Mouse (Mus musculus): Measurements from ENCODE around the gene Sh3pxd2a. TPM values are rescaled to one million over a fixed set of nuclear protein-coding genes. Genes with fewer than 3 reads are reported as not detected.

Sh3pxd2a gene
- total and polyA plus RNA-seq, 3 experiments = 1.3 to 4.6 (median 3.2) TPM

GRCm38 (mm10) chr19:47456021-47456420, 8.2 kb downstream of the Sh3pxd2a start:
- no peak overlapping the region for H3K27ac ChIP-seq (ENCODE audit: insufficient read depth, low read depth)
- in situ Hi-C loops (cut with MboI; ENCODE audit: low pct_ligation_motif_present, low pct_unique_long_range_greater_than_20kb, low sequenced_read_pairs) (no loop called here), dilution Hi-C loops (cut with MboI; ENCODE audit: extremely low pct_ligation_motif_present, extremely low pct_unique_long_range_greater_than_20kb, low sequenced_read_pairs) (no loop called here)
- H3K9ac ChIP-seq (ENCODE audit: insufficient read depth, low read depth) = no peak overlapping the region
- H3K36me3 ChIP-seq (replicated peaks in 1 of 2; ENCODE audit: control insufficient read depth in 1 of 2, insufficient read depth in 1 of 2, low read length in 1 of 2) = peaks cover 0 to 20% of the 10 kb centered on the region in 2 experiments
- DNase-seq (ENCODE audit: extremely low read depth) = no peak
- H3K79me2 ChIP-seq (replicated peaks; ENCODE audit: control insufficient read depth, extremely low read depth, insufficient read depth, poor library complexity, severe bottlenecking) = no peaks in the 10 kb centered on the region
- no peak overlapping the region for H3K4me3 ChIP-seq (replicated peaks in 1 of 3; ENCODE audit: low read depth in 2 of 3, low read length in 2 of 3, poor library complexity in 1 of 3)
- TF ChIP-seq MEF2A (IDR thresholded peaks at IDR 0.05; ENCODE audit: borderline replicate concordance, low read depth, low read length) (no peak), ZMIZ1 (IDR thresholded peaks at IDR 0.05; ENCODE audit: low read depth, low read length) (no peak), BHLHE40 (IDR thresholded peaks at IDR 0.05; ENCODE audit: low read depth, low read length) (no peak), MXI1 (IDR thresholded peaks at IDR 0.05; ENCODE audit: low read depth, low read length) (no peak), MAFK (IDR thresholded peaks at IDR 0.05; ENCODE audit: insufficient replicate concordance, low read length) (no peak), UBTF (IDR thresholded peaks at IDR 0.05; ENCODE audit: low read depth, low read length) (no peak), POLR2A (IDR thresholded peaks at IDR 0.05; ENCODE audit: low read depth, low read length) (no peak), EP300 (IDR thresholded peaks at IDR 0.05; ENCODE audit: low read length) (no peak), ELF1 (IDR thresholded peaks at IDR 0.05; ENCODE audit: low read depth, low read length) (no peak), ZNF384 (IDR thresholded peaks at IDR 0.05; ENCODE audit: low read depth, low read length) (no peak), USF2 (conservative IDR thresholded peaks at IDR 0.05; ENCODE audit: low read depth, low read length) (no peak), POLR2AphosphoS2 (IDR thresholded peaks at IDR 0.05; ENCODE audit: low read depth, low read length) (no peak), JUN (IDR thresholded peaks at IDR 0.05; ENCODE audit: insufficient read depth, low read depth, low read length) (no peak), MAZ (IDR thresholded peaks at IDR 0.05; ENCODE audit: low read depth, low read length) (no peak), E2F4 (IDR thresholded peaks at IDR 0.05; ENCODE audit: insufficient replicate concordance, low read depth, low read length) (no peak), RAD21 (IDR thresholded peaks at IDR 0.05; ENCODE audit: low read depth, low read length) (no peak), ZKSCAN1 (IDR thresholded peaks at IDR 0.05; ENCODE audit: borderline replicate concordance, low read depth, low read length) (no peak), MYC (IDR thresholded peaks at IDR 0.05; ENCODE audit: low read depth, low read length) (no peak), TCF12 (IDR thresholded peaks at IDR 0.05; ENCODE audit: low read depth, low read length) (no peak), NRF1 (IDR thresholded peaks at IDR 0.05; ENCODE audit: low read depth, low read length) (no peak)
- no peaks in the 10 kb centered on the region for H3K27me3 ChIP-seq (replicated peaks)
- H3K4me2 ChIP-seq (ENCODE audit: insufficient read depth, low read depth, poor library complexity, severe bottlenecking) = no peak overlapping the region
- H3K9me3 ChIP-seq (replicated peaks; ENCODE audit: low read length) = no peaks in the 10 kb centered on the region
- peaks cover 24 to 72% of the 10 kb centered on the region in 2 experiments for H3K4me1 ChIP-seq (ENCODE audit: control insufficient read depth in 1 of 2, insufficient read depth in 2 of 2)

DNA sequence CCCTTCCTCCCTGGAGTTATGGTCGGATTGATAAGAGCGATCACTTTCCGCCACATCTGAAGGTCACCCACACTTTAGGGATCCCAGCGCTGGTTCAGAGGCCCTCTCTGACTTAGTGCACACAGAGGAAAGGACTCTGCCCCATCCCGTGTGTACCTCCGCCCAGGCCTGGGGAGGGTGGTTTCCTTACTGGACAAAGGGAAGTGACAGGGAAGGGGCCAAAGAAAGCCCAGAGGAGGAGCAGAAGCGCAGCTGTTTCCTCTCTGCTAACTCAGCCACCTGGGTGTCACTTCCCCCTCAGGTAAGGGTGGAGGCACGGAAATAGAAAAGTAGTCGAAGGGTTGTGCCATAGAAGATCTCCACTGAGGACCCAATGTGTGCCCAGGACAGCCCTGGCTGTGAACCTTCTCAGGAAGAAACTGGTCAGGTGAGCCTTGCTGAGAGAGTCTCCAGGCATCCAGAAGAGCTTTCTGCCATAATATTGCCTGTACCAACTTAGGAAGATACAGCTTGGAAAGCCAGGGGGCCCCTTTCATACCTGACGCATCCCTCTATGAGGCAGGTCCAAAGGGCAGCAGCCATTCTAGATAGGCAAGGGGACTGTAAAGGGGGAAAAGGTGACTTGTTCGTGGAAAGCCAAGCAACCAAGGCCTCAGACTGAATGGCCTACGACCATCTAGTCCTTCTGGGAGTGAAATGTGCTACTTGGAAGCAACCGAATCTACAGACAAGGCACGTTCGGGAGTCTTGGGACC, 9.0 kb downstream of the Sh3pxd2a start:
- H3K9ac ChIP-seq (ENCODE audit: insufficient read depth, low read depth) = no peak overlapping the region
- H3K4me1 ChIP-seq (ENCODE audit: control insufficient read depth in 1 of 2, insufficient read depth in 2 of 2) = peaks cover 33 to 81% of the 10 kb centered on the region in 2 experiments
- no peak overlapping the region for H3K27ac ChIP-seq (ENCODE audit: insufficient read depth, low read depth)
- H3K4me2 ChIP-seq (ENCODE audit: insufficient read depth, low read depth, poor library complexity, severe bottlenecking) = no peak overlapping the region
- no peaks in the 10 kb centered on the region for H3K9me3 ChIP-seq (replicated peaks; ENCODE audit: low read length)
- dilution Hi-C loops (cut with MboI; ENCODE audit: extremely low pct_ligation_motif_present, extremely low pct_unique_long_range_greater_than_20kb, low sequenced_read_pairs) (no loop called here), in situ Hi-C loops (cut with MboI; ENCODE audit: low pct_ligation_motif_present, low pct_unique_long_range_greater_than_20kb, low sequenced_read_pairs) (no loop called here)
- H3K79me2 ChIP-seq (replicated peaks; ENCODE audit: control insufficient read depth, extremely low read depth, insufficient read depth, poor library complexity, severe bottlenecking) = no peaks in the 10 kb centered on the region
- TF ChIP-seq CTCF (conservative IDR thresholded peaks at IDR 0.05 in 1 of 2, IDR thresholded peaks at IDR 0.05 in 1 of 2; ENCODE audit: low read depth in 2 of 2, low read length in 2 of 2) = no peak
- TF ChIP-seq KAT2A (IDR thresholded peaks at IDR 0.05; ENCODE audit: insufficient replicate concordance, low read length) = no peak
- 0 out of 2 replicates have a peak, but pooled peaks have one; percentile 32 for TF ChIP-seq EP300 (IDR thresholded peaks at IDR 0.05; ENCODE audit: low read length)
- no peak overlapping the region for H3K4me3 ChIP-seq (replicated peaks in 1 of 3; ENCODE audit: low read depth in 2 of 3, low read length in 2 of 3, poor library complexity in 1 of 3)
- peaks cover 0 to 12% of the 10 kb centered on the region in 2 experiments for H3K36me3 ChIP-seq (replicated peaks in 1 of 2; ENCODE audit: control insufficient read depth in 1 of 2, insufficient read depth in 1 of 2, low read length in 1 of 2)
- no peaks in the 10 kb centered on the region for H3K27me3 ChIP-seq (replicated peaks)
- no peak for DNase-seq (ENCODE audit: extremely low read depth)

Measured in CH12.LX (cell line).